Mouse (Mus musculus) embryonic facial prominence, embryonic 12.5 days (tissue): ENCODE measurements at regions not wholly inside any gene's neighbourhood (a gene's known extent, or its start where the extent isn't known, plus 50 kb on each side); places are given as distances from the start of the nearest gene placed in this dataset.

Experiments used
- ATAC-seq: fragments of 200-750 bp; cut with Nextera tagmentation; 2 replicates; pipeline ENCODE4 v1.8.0; 2017; ENCODE audit not compliant: insufficient number of reproducible peaks, insufficient read depth, low FRiP score, low TSS enrichment
- H3K27ac ChIP-seq: fragments of 300-500 bp; sonication (generic); 2 replicates; pipeline ENCODE4 v1.5.1; 2016; ENCODE audit warnings: mild to moderate bottlenecking
- H3K27me3 ChIP-seq: fragments of 300-500 bp; sonication (generic); 2 replicates; pipeline ENCODE4 v1.6.1; 2016; ENCODE audit warnings: mild to moderate bottlenecking, moderate library complexity
- H3K36me3 ChIP-seq: fragments of 300-500 bp; sonication (generic); 2 replicates; pipeline ENCODE4 v1.6.1; 2016; ENCODE audit warnings: mild to moderate bottlenecking
- H3K4me1 ChIP-seq: fragments of 300-500 bp; sonication (generic); 2 replicates; pipeline ENCODE4 v1.6.1; 2016
- H3K4me2 ChIP-seq: fragments of 300-500 bp; sonication (generic); replicated peaks from 2 replicates; pipeline ENCODE4 v1.6.1; 2016; ENCODE audit warnings: mild to moderate bottlenecking, moderate library complexity
- H3K4me3 ChIP-seq: fragments of 300-500 bp; sonication (generic); 2 replicates; pipeline ENCODE4 v1.5.1; 2016; ENCODE audit warnings: mild to moderate bottlenecking
- H3K9ac ChIP-seq: fragments of 300-500 bp; sonication (generic); 2 replicates; pipeline ENCODE4 v1.6.1; 2016; ENCODE audit warnings: mild to moderate bottlenecking, moderate library complexity
- H3K9me3 ChIP-seq: fragments of 300-500 bp; sonication (generic); 2 replicates; pipeline ENCODE4 v1.6.1; 2016; ENCODE audit warnings: mild to moderate bottlenecking, moderate library complexity
- WGBS: fragments of 180-500 bp; shearing (Covaris S2); methylation state at CpG from one replicate; pipeline ENCODE4 v1.1.7; 2016; 5-methylcytosine and 5-hydroxymethylcytosine counted together

- H3K36me3 ChIP-seq, result no peaks in the 10 kb centered on the region
- no peaks in the 10 kb centered on the region for H3K9me3 ChIP-seq
- H3K9ac ChIP-seq, result no peak overlapping the region
- H3K4me3 ChIP-seq, result no peak overlapping the region
- no peak overlapping the region for H3K4me2 ChIP-seq
- no peak overlapping the region for H3K27ac ChIP-seq
- no peaks in the 10 kb centered on the region for H3K27me3 ChIP-seq
- H3K4me1 ChIP-seq, result no peaks in the 10 kb centered on the region
- ATAC-seq, result no peak
- WGBS, result 84% methylated on average over 3 of the region's 3 CpGs
These were observed 82.0 kb downstream of the Cth start for GRCm38 (mm10) chr3:157842872-157843271.

GRCm38 (mm10) chr3:157841164-157841719, 83.6 kb downstream of the Cth start:
- Histone ChIP-seq H3K27me3 (no peaks in the 10 kb centered on the region), H3K4me2 (no peak overlapping the region), H3K9ac (no peak overlapping the region), H3K4me1 (no peaks in the 10 kb centered on the region), H3K27ac (no peak overlapping the region), H3K36me3 (no peaks in the 10 kb centered on the region), H3K9me3 (no peaks in the 10 kb centered on the region), H3K4me3 (no peak overlapping the region)
- 70% methylated on average over 2 of the region's 2 CpGs for WGBS
- ATAC-seq, result no peak

DNA sequence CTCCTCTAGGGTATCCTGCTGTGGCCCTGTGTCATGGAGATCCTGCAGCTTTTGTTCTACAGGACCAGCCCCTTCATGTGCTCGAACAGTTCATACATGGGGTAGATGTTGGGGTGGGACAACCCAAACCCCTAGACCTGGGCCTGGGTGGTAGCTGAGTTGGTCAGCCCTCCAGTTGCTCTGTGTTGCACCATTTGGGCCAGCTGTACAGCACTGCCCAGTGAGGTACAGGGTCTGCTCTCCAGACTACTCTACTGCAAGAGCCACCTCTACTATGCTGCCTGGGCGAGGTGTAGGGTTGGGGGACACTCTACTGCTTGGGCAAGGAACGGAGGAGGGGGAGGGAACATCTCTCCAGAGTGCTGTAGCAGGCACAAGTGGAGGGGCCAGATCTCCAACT, 120.6 kb downstream of the Cth start:
- H3K4me3 ChIP-seq, result no peak overlapping the region
- no peaks in the 10 kb centered on the region for H3K9me3 ChIP-seq
- no peak overlapping the region for H3K27ac ChIP-seq
- no peaks in the 10 kb centered on the region for H3K27me3 ChIP-seq
- no peak for ATAC-seq
- no peaks in the 10 kb centered on the region for H3K4me1 ChIP-seq
- no peak overlapping the region for H3K4me2 ChIP-seq
- 63% methylated on average over 3 of the region's 3 CpGs for WGBS
- no peaks in the 10 kb centered on the region for H3K36me3 ChIP-seq
- H3K9ac ChIP-seq, result no peak overlapping the region

GRCm38 (mm10) chr3:157803356-157803755, 121.5 kb downstream of the Cth start:
- Histone ChIP-seq H3K36me3 (no peaks in the 10 kb centered on the region), H3K27me3 (no peaks in the 10 kb centered on the region), H3K4me2 (no peak overlapping the region), H3K9ac (no peak overlapping the region), H3K4me3 (no peak overlapping the region), H3K4me1 (no peaks in the 10 kb centered on the region), H3K27ac (no peak overlapping the region), H3K9me3 (no peaks in the 10 kb centered on the region)
- ATAC-seq, result no peak
- 66% methylated on average over 4 of the region's 4 CpGs for WGBS

- WGBS, result 62% methylated on average over 4 of the region's 4 CpGs
- Histone ChIP-seq H3K4me2 (no peak overlapping the region), H3K9ac (no peak overlapping the region), H3K4me1 (no peaks in the 10 kb centered on the region), H3K27ac (no peak overlapping the region), H3K9me3 (no peaks in the 10 kb centered on the region), H3K36me3 (no peaks in the 10 kb centered on the region), H3K4me3 (no peak overlapping the region), H3K27me3 (no peaks in the 10 kb centered on the region)
- no peak for ATAC-seq
These were observed 137.2 kb downstream of the Cth start for GRCm38 (mm10) chr3:157787559-157788256.

DNA sequence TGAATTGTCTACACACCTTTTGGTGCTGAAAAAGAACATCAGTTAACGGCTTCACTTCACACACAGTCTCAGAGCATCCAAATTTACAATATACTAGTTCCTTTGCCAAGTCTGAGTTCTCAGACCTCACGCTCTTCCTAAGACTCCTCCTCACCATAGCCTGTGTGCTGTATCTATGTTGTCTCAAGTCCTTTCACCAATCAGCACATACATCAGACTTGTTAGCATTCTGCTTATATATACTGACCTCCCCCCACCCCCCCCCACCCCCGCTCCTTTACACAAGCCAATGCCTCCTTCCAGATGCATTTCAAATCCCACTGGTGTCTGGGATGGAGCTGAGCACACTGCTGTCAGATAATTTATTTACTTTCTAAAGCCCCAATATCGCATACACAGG, 143.8 kb downstream of the Cth start:
- Histone ChIP-seq H3K27me3 (no peaks in the 10 kb centered on the region), H3K4me2 (no peak overlapping the region), H3K9me3 (no peaks in the 10 kb centered on the region), H3K4me3 (no peak overlapping the region), H3K27ac (no peak overlapping the region), H3K9ac (no peak overlapping the region), H3K4me1 (no peaks in the 10 kb centered on the region), H3K36me3 (no peaks in the 10 kb centered on the region)
- WGBS, result 66% methylated on average over 4 of the region's 4 CpGs
- no peak for ATAC-seq

- Histone ChIP-seq H3K27me3 (no peaks in the 10 kb centered on the region), H3K4me1 (no peaks in the 10 kb centered on the region), H3K36me3 (no peaks in the 10 kb centered on the region), H3K9ac (no peak overlapping the region), H3K4me2 (no peak overlapping the region), H3K4me3 (no peak overlapping the region), H3K9me3 (no peaks in the 10 kb centered on the region), H3K27ac (no peak overlapping the region)
- ATAC-seq, result no peak
- 86% methylated on average over 1 of the region's 1 CpGs for WGBS
These were observed 147.1 kb downstream of the Cth start for GRCm38 (mm10) chr3:157777779-157778178.

- no peak for ATAC-seq
- no peaks in the 10 kb centered on the region for H3K9me3 ChIP-seq
- H3K4me2 ChIP-seq, result no peak overlapping the region
- no peaks in the 10 kb centered on the region for H3K4me1 ChIP-seq
- no peak overlapping the region for H3K9ac ChIP-seq
- 31% methylated on average over 6 of the region's 6 CpGs for WGBS
- no peak overlapping the region for H3K27ac ChIP-seq
- no peak overlapping the region for H3K4me3 ChIP-seq
- no peaks in the 10 kb centered on the region for H3K36me3 ChIP-seq
- no peaks in the 10 kb centered on the region for H3K27me3 ChIP-seq
These were observed 161.2 kb downstream of the Cth start for GRCm38 (mm10) chr3:157763487-157764199.

DNA sequence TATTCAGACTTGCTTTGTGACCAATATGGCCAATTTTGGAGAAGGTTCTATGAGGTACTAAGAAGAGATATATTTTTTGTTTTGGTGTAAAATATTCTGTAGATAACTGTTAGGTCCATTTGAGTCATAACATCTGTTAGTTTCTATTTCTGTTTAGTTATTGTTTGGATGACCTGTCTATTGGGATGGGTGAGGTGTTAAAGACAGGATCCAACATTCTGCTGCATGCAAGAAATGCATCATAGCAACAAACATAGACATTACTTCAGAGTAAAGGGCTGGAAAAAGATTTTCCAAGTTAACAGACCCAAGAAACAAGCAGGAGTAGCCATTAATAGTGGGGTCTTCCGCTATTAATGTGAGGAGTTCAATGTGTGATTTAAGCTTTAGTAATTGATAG, 165.0 kb downstream of the Cth start:
- no peaks in the 10 kb centered on the region for H3K4me1 ChIP-seq
- H3K9ac ChIP-seq, result no peak overlapping the region
- no peak overlapping the region for H3K27ac ChIP-seq
- ATAC-seq, result no peak
- H3K27me3 ChIP-seq, result no peaks in the 10 kb centered on the region
- no peaks in the 10 kb centered on the region for H3K36me3 ChIP-seq
- whole genome bisulfite sequencing, result 97% methylated on average over 1 of the region's 1 CpGs
- H3K4me2 ChIP-seq, result no peak overlapping the region
- no peak overlapping the region for H3K4me3 ChIP-seq
- no peaks in the 10 kb centered on the region for H3K9me3 ChIP-seq

GRCm38 (mm10) chr3:157754826-157755225, 170.1 kb downstream of the Cth start:
- no peak overlapping the region for H3K4me3 ChIP-seq
- no peak overlapping the region for H3K9ac ChIP-seq
- H3K27me3 ChIP-seq, result no peaks in the 10 kb centered on the region
- no peaks in the 10 kb centered on the region for H3K9me3 ChIP-seq
- no peak overlapping the region for H3K27ac ChIP-seq
- no peak overlapping the region for H3K4me2 ChIP-seq
- H3K36me3 ChIP-seq, result no peaks in the 10 kb centered on the region
- H3K4me1 ChIP-seq, result no peaks in the 10 kb centered on the region
- ATAC-seq, result no peak
- 83% methylated on average over 4 of the region's 4 CpGs for WGBS

DNA sequence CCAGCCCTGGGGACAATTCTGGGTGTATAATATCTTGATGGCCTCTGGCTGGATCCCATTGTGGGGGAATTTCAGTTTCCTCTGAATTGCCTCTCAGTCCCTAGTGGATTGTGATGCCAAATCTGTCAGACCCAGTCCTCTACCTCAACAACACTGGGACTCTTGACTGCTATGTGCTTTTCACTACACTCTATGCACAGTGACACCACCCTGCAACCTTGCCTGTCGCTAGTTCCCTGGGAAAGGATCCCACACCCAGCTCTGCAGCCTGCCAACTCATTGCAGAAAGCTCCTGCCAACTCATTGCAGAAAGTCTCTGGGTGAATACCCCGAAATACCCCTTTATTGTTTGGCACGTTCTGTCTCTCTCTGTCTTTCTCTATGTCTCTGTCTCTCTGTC, 174.6 kb downstream of the Cth start:
- no peaks in the 10 kb centered on the region for H3K27me3 ChIP-seq
- no peaks in the 10 kb centered on the region for H3K4me1 ChIP-seq
- no peak for ATAC-seq
- no peak overlapping the region for H3K4me3 ChIP-seq
- H3K9me3 ChIP-seq, result no peaks in the 10 kb centered on the region
- WGBS, result 73% methylated on average over 3 of the region's 3 CpGs
- H3K4me2 ChIP-seq, result no peak overlapping the region
- no peak overlapping the region for H3K9ac ChIP-seq
- H3K36me3 ChIP-seq, result no peaks in the 10 kb centered on the region
- no peak overlapping the region for H3K27ac ChIP-seq

DNA sequence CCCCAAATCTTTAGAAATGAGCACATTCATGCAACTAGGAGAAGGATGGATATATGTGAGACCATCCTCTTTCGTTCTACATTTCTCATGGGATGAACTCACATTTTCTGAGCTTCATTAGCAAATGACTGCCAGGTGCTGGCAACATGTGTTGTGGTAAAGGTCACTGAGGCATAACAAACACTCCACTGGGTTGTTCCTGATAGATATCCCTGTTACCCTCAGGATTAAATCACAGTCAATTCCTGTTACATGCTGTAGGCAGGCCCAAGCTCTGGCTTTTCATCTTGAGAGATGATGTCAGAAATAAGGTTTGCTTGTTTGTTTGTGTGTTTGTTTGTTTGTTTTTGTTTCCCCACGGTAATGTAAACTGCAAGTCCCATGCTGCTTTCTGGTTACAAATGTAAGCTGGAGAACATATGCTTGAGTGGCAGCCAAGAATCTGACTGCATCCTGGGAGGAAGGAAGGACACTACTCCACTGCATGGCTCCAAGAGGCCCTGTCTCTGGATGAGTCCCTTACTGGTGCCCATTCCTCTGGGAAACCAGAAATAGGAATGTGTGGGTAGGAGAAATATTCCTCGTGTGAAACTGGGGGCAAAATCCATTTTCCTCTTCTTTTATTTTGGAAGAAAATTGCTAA, 176.4 kb downstream of the Cth start:
- no peaks in the 10 kb centered on the region for H3K9me3 ChIP-seq
- ATAC-seq, result no peak
- H3K4me3 ChIP-seq, result no peak overlapping the region
- H3K4me2 ChIP-seq, result no peak overlapping the region
- H3K9ac ChIP-seq, result no peak overlapping the region
- H3K4me1 ChIP-seq, result no peaks in the 10 kb centered on the region
- no peaks in the 10 kb centered on the region for H3K36me3 ChIP-seq
- 49% methylated on average over 3 of the region's 3 CpGs for WGBS
- no peaks in the 10 kb centered on the region for H3K27me3 ChIP-seq
- H3K27ac ChIP-seq, result no peak overlapping the region
